Mouse (Mus musculus) MEL (cell line): ENCODE measurements around the gene Ccdc144b. TPM values are rescaled to one million over a fixed set of nuclear protein-coding genes. Genes with fewer than 3 reads are reported as not detected.
A peak's percentile ranks its signal among the peaks of the same experiment; 100 is the strongest.

Experiments used
- DNase-seq: peaks from one replicate; pipeline ENCODE4 v3.0.0; 2011; ENCODE audit warnings: low read depth, low spot score
- H3K27ac ChIP-seq: 2 replicates; pipeline ENCODE4 v1.5.1; 2012; ENCODE audit warnings: low read depth, mild to moderate bottlenecking, control low read depth, low read length, moderate library complexity; ENCODE audit not compliant: control insufficient read depth
- H3K27me3 ChIP-seq, 2 experiments: fragments of 150-350 bp in 1 of 2; sonication (generic) in 1 of 2; 2 replicates each; pipeline ENCODE4 v1.6.1; 2012; ENCODE audit warnings: low read length in 2 of 2, mild to moderate bottlenecking in 2 of 2, improper control_type of control experiment in 1 of 2, moderate library complexity in 1 of 2; ENCODE audit not compliant: insufficient read depth in 2 of 2, control insufficient read depth in 1 of 2
- H3K36me3 ChIP-seq, 2 experiments: 2 replicates each; pipeline ENCODE4 v1.6.1; 2012 to 2014; ENCODE audit warnings: low read length in 2 of 2, improper control_type of control experiment in 1 of 2, inconsistent platforms in 1 of 2, mild to moderate bottlenecking in 1 of 2; ENCODE audit not compliant: insufficient read depth in 2 of 2, control insufficient read depth in 1 of 2
- H3K4me1 ChIP-seq, 2 experiments: fragments of 150-350 bp in 1 of 2; sonication (generic) in 1 of 2; 2 replicates each; pipeline ENCODE4 v1.6.1; 2012; ENCODE audit warnings: low read length in 2 of 2, improper control_type of control experiment in 1 of 2, mild to moderate bottlenecking in 1 of 2; ENCODE audit not compliant: insufficient read depth in 2 of 2, control insufficient read depth in 1 of 2
- H3K4me3 ChIP-seq, 2 experiments: fragments of 150-350 bp in 1 of 2; sonication (generic) in 1 of 2; 2 replicates each; pipeline ENCODE4 v1.5.1; 2012; ENCODE audit warnings: low read depth in 2 of 2, low read length in 2 of 2, mild to moderate bottlenecking in 2 of 2, moderate library complexity in 2 of 2, control low read depth in 1 of 2, improper control_type of control experiment in 1 of 2; ENCODE audit not compliant: control insufficient read depth in 1 of 2, insufficient read depth in 1 of 2
- H3K79me2 ChIP-seq: 2 replicates; pipeline ENCODE4 v1.6.1; 2012; ENCODE audit warnings: mild to moderate bottlenecking, low read length, moderate library complexity; ENCODE audit not compliant: control insufficient read depth, poor library complexity, insufficient read depth
- H3K9ac ChIP-seq: 2 replicates; pipeline ENCODE4 v1.6.1; 2012; ENCODE audit warnings: low read depth, mild to moderate bottlenecking, control low read depth, low read length, moderate library complexity; ENCODE audit not compliant: control insufficient read depth, poor library complexity, severe bottlenecking
- H3K9me3 ChIP-seq: fragments of 150-350 bp; sonication (generic); replicated peaks from 2 replicates; pipeline ENCODE4 v1.6.1; 2012; ENCODE audit warnings: mild to moderate bottlenecking, low read length, improper control_type of control experiment, moderate library complexity; ENCODE audit not compliant: insufficient read depth
- BHLHE40 ChIP-seq: IDR thresholded peaks from 2 replicates; pipeline ENCODE4 v1.6.1; 2012; ENCODE audit warnings: low read depth, mild to moderate bottlenecking, inconsistent platforms, low read length, improper control_type of control experiment, borderline replicate concordance
- CHD2 ChIP-seq: IDR thresholded peaks from 2 replicates; pipeline ENCODE4 v1.6.1; 2011; ENCODE audit warnings: low read length, improper control_type of control experiment
- CTCF ChIP-seq, 3 experiments: IDR thresholded peaks in 2 of 3; conservative IDR thresholded peaks in 1 of 3; 2 replicates each; pipeline ENCODE4 v1.5.1; 2011 to 2012; ENCODE audit warnings: low read length in 3 of 3, low read depth in 2 of 3, mild to moderate bottlenecking in 2 of 3, improper control_type of control experiment in 1 of 3, inconsistent platforms in 1 of 3, mixed read lengths in 1 of 3, moderate library complexity in 1 of 3; ENCODE audit not compliant: control insufficient read depth in 1 of 3, insufficient read depth in 1 of 3, poor library complexity in 1 of 3, severe bottlenecking in 1 of 3
- E2F4 ChIP-seq: IDR thresholded peaks from 2 replicates; pipeline ENCODE4 v1.6.1; 2011; ENCODE audit warnings: low read depth, low read length, improper control_type of control experiment, borderline replicate concordance
- ELF1 ChIP-seq: IDR thresholded peaks from 2 replicates; pipeline ENCODE4 v1.6.1; 2014; ENCODE audit warnings: low read depth, mild to moderate bottlenecking, inconsistent platforms, low read length, improper control_type of control experiment, moderate library complexity
- EP300 ChIP-seq, 2 experiments: IDR thresholded peaks; 2 replicates each; pipeline ENCODE4 v1.6.1; 2011; ENCODE audit warnings: improper control_type of control experiment in 2 of 2, low read length in 2 of 2, low read depth in 1 of 2, mild to moderate bottlenecking in 1 of 2
- ETS1 ChIP-seq: IDR thresholded peaks from 2 replicates; pipeline ENCODE4 v1.6.1; 2012; ENCODE audit warnings: low read depth, mild to moderate bottlenecking, inconsistent platforms, low read length, improper control_type of control experiment, moderate library complexity
- HCFC1 ChIP-seq: IDR thresholded peaks from 2 replicates; pipeline ENCODE4 v1.6.1; 2012; ENCODE audit warnings: low read depth, mild to moderate bottlenecking, inconsistent platforms, low read length, improper control_type of control experiment, moderate library complexity
- JUND ChIP-seq: IDR thresholded peaks from 2 replicates; pipeline ENCODE4 v1.6.1; 2011; ENCODE audit warnings: low read depth, mild to moderate bottlenecking, improper control_type of control experiment, low read length
- KAT2A ChIP-seq: conservative IDR thresholded peaks from 2 replicates; pipeline ENCODE4 v1.6.1; 2012; ENCODE audit warnings: low read depth, low read length, improper control_type of control experiment, inconsistent platforms
- MAZ ChIP-seq: IDR thresholded peaks from 2 replicates; pipeline ENCODE4 v1.6.1; 2012; ENCODE audit warnings: low read depth, mild to moderate bottlenecking, inconsistent platforms, low read length, improper control_type of control experiment
- MEF2A ChIP-seq: IDR thresholded peaks from 2 replicates; pipeline ENCODE4 v1.6.1; 2014; ENCODE audit warnings: low read depth, mild to moderate bottlenecking, inconsistent platforms, low read length, improper control_type of control experiment; ENCODE audit not compliant: poor library complexity, insufficient replicate concordance, severe bottlenecking; ENCODE audit errors: extremely low read depth
- MXI1 ChIP-seq: IDR thresholded peaks from 2 replicates; pipeline ENCODE4 v1.6.1; 2011; ENCODE audit warnings: mild to moderate bottlenecking, low read depth, low read length, improper control_type of control experiment
- MYC ChIP-seq: IDR thresholded peaks from 2 replicates; pipeline ENCODE4 v1.6.1; 2011; ENCODE audit warnings: low read depth, mild to moderate bottlenecking, low read length, improper control_type of control experiment, moderate library complexity
- NELFE ChIP-seq: IDR thresholded peaks from 2 replicates; pipeline ENCODE4 v1.6.1; 2011; ENCODE audit warnings: low read depth, low read length, improper control_type of control experiment
- NRF1 ChIP-seq: IDR thresholded peaks from 2 replicates; pipeline ENCODE4 v1.6.1; 2014; ENCODE audit warnings: low read depth, mild to moderate bottlenecking, inconsistent platforms, low read length, improper control_type of control experiment, moderate library complexity; ENCODE audit not compliant: poor library complexity, insufficient read depth, severe bottlenecking
- POLR2A ChIP-seq, 2 experiments: IDR thresholded peaks; 2 replicates each; pipeline ENCODE4 v1.6.1; 2011 to 2012; ENCODE audit warnings: low read length in 2 of 2, mild to moderate bottlenecking in 2 of 2, control low read depth in 1 of 2, improper control_type of control experiment in 1 of 2, low read depth in 1 of 2, moderate library complexity in 1 of 2; ENCODE audit not compliant: control insufficient read depth in 1 of 2, insufficient read depth in 1 of 2, poor library complexity in 1 of 2
- RAD21 ChIP-seq: IDR thresholded peaks from 2 replicates; pipeline ENCODE4 v1.6.1; 2011; ENCODE audit warnings: mild to moderate bottlenecking, low read depth, low read length, improper control_type of control experiment
- SIN3A ChIP-seq: IDR thresholded peaks from 2 replicates; pipeline ENCODE4 v1.6.1; 2012; ENCODE audit warnings: low read length, improper control_type of control experiment, inconsistent platforms
- SMC3 ChIP-seq: IDR thresholded peaks from 2 replicates; pipeline ENCODE4 v1.6.1; 2011; ENCODE audit warnings: low read depth, low read length, improper control_type of control experiment
- TAL1 ChIP-seq: IDR thresholded peaks from 2 replicates; pipeline ENCODE4 v1.6.1; 2012; ENCODE audit warnings: mild to moderate bottlenecking, inconsistent platforms, low read length, moderate library complexity, mixed read lengths
- TCF12 ChIP-seq: IDR thresholded peaks from 2 replicates; pipeline ENCODE4 v1.6.1; 2014; ENCODE audit warnings: low read depth, mild to moderate bottlenecking, inconsistent platforms, low read length, improper control_type of control experiment, moderate library complexity
- USF1 ChIP-seq: IDR thresholded peaks from 2 replicates; pipeline ENCODE4 v1.6.1; 2014; ENCODE audit warnings: low read depth, mild to moderate bottlenecking, inconsistent platforms, low read length, improper control_type of control experiment, moderate library complexity
- ZC3H11A ChIP-seq: IDR thresholded peaks from 2 replicates; pipeline ENCODE4 v1.6.1; 2012; ENCODE audit warnings: low read depth, mild to moderate bottlenecking, inconsistent platforms, low read length, improper control_type of control experiment
- ZNF384 ChIP-seq: IDR thresholded peaks from 2 replicates; pipeline ENCODE4 v1.6.1; 2012; ENCODE audit warnings: low read depth, mild to moderate bottlenecking, inconsistent platforms, low read length, improper control_type of control experiment
- polyA plus RNA-seq, 2 experiments: library from polyadenylated mRNA; stranded (reverse) in 1 of 2; unstranded in 1 of 2; fragments of >175 nt in 1 of 2; fragments of >200 nt in 1 of 2; gene quantifications; 2 replicates each; pipeline versions ENCODE4 v1.2.1 to v1.2.4; 2012; ENCODE audit warnings: low replicate concordance in 2 of 2, low read depth in 1 of 2; ENCODE audit not compliant: insufficient read length in 2 of 2, insufficient read depth in 1 of 2, missing spikeins in 1 of 2
- total RNA-seq: library from RNA; depleted of rRNA; stranded (reverse); fragments of 300-350 nt; gene quantifications from 2 replicates; pipeline ENCODE4 v1.2.3, GENCODE M21; 2012

Gene Ccdc144b
- total and polyA plus RNA-seq, 3 experiments, result not detected

- H3K4me3 ChIP-seq, result peak overlapping the region; percentile 58 to 71
- H3K4me1 ChIP-seq, result peaks cover 2 to 3% of the 10 kb centered on the region in 2 experiments; a peak in 1 of 4 replicates
- TF ChIP-seq MXI1 (peak; percentile 59; the same call in 1 of the 2 replicates), HCFC1 (0 out of 2 replicates have a peak, but pooled peaks have one; percentile 29), MAZ (0 out of 2 replicates have a peak, but pooled peaks have one; percentile 39), ZC3H11A (peak; percentile 84), E2F4 (no peak), MEF2A (no peak), BHLHE40 (0 out of 2 replicates have a peak, but pooled peaks have one; percentile 7), CTCF (IDR thresholded peaks at IDR 0.05 in 2 of 3, conservative IDR thresholded peaks at IDR 0.05 in 1 of 3; ENCODE audit: control insufficient read depth in 1 of 3, insufficient read depth in 1 of 3, low read depth in 2 of 3, low read length in 3 of 3, poor library complexity in 1 of 3, severe bottlenecking in 1 of 3) (peak; percentile 69 to 92 (median 74)), EP300 (IDR thresholded peaks at IDR 0.05; ENCODE audit: low read depth in 1 of 2, low read length in 2 of 2) (0 out of 4 replicates have a peak, but pooled peaks of 1 of the 2 experiments have one; percentile 7), KAT2A (no peak), JUND (peak; percentile 65; the same call in 1 of the 2 replicates), ELF1 (0 out of 2 replicates have a peak, but pooled peaks have one; percentile 32), MYC (no peak), RAD21 (peak; percentile 90), ZNF384 (0 out of 2 replicates have a peak, but pooled peaks have one; percentile 8), SMC3 (peak; percentile 96), SIN3A (peak; percentile 63; the same call in 1 of the 2 replicates), TCF12 (0 out of 2 replicates have a peak, but pooled peaks have one; percentile 10)
- peak overlapping the region; percentile 64 for H3K9ac ChIP-seq
- H3K27ac ChIP-seq, result no peak overlapping the region
- no peaks in the 10 kb centered on the region for H3K79me2 ChIP-seq
- H3K27me3 ChIP-seq, result peaks cover 2 to 15% of the 10 kb centered on the region in 2 experiments; a peak in 3 of 4 replicates
- H3K36me3 ChIP-seq, result peaks cover 0 to 2% of the 10 kb centered on the region in 2 experiments; a peak in 1 of 4 replicates
- H3K9me3 ChIP-seq, result no peaks in the 10 kb centered on the region
- DNase-seq, result peak; percentile 77
Measured at GRCm38 (mm10) chr3:36060096-36060850, 6.9 kb upstream of the Ccdc144b start.

GRCm38 (mm10) chr3:36049106-36049505, 4.2 kb downstream of the Ccdc144b start:
- no peaks in the 10 kb centered on the region for H3K9me3 ChIP-seq
- no peaks in the 10 kb centered on the region for H3K79me2 ChIP-seq
- DNase-seq, result no peak
- no peaks in the 10 kb centered on the region for H3K4me1 ChIP-seq
- TF ChIP-seq USF1, result no peak
- no peak for TF ChIP-seq MXI1
- TF ChIP-seq NRF1, result no peak
- no peak for TF ChIP-seq E2F4
- no peak for TF ChIP-seq ETS1
- TF ChIP-seq TAL1, result no peak
- TF ChIP-seq TCF12, result no peak
- TF ChIP-seq POLR2A (IDR thresholded peaks at IDR 0.05; ENCODE audit: control insufficient read depth in 1 of 2, insufficient read depth in 1 of 2, low read depth in 1 of 2, low read length in 2 of 2, poor library complexity in 1 of 2), result no peak
- no peak for TF ChIP-seq KAT2A
- no peak for TF ChIP-seq ZNF384
- TF ChIP-seq BHLHE40, result no peak
- no peak for TF ChIP-seq NELFE
- no peak for TF ChIP-seq CHD2
- TF ChIP-seq SIN3A, result no peak
- TF ChIP-seq ELF1, result no peak
- H3K27me3 ChIP-seq, result peaks cover 9 to 16% of the 10 kb centered on the region in 2 experiments
- H3K27ac ChIP-seq, result no peak overlapping the region
- H3K4me3 ChIP-seq, result no peak overlapping the region
- H3K9ac ChIP-seq, result no peak overlapping the region
- no peaks in the 10 kb centered on the region for H3K36me3 ChIP-seq
